Mouse (Mus musculus) C2C12 (cell line): ENCODE measurements at regions not wholly inside any gene's neighbourhood (a gene's known extent, or its start where the extent isn't known, plus 50 kb on each side); places are given as distances from the start of the nearest gene placed in this dataset.

Experiments used
- H3K27me3 ChIP-seq: one replicate; pipeline ENCODE4 v1.6.1; 2011; ENCODE audit not compliant: control insufficient read depth, insufficient read depth, insufficient read length
- H3K36me3 ChIP-seq: one replicate; pipeline ENCODE4 v1.6.1; 2011; ENCODE audit not compliant: control insufficient read depth, insufficient read depth
- H3K4me3 ChIP-seq: one replicate; pipeline ENCODE4 v1.5.1; 2011; ENCODE audit warnings: mild to moderate bottlenecking, control low read depth; ENCODE audit not compliant: poor library complexity, insufficient read depth, severe bottlenecking
- H3K79me2 ChIP-seq: one replicate; pipeline ENCODE4 v1.6.1; 2011; ENCODE audit not compliant: control insufficient read depth, insufficient read depth
- H3K79me3 ChIP-seq: one replicate; pipeline ENCODE4 v1.6.1; 2011; ENCODE audit warnings: low read depth, control low read depth
- H3ac ChIP-seq: one replicate; pipeline ENCODE3; 2011; ENCODE audit warnings: low read depth; ENCODE audit not compliant: control insufficient read depth, insufficient read length
- CEBPB ChIP-seq: IDR thresholded peaks from one replicate; pipeline ENCODE4 v1.6.1; 2011; ENCODE audit warnings: low read depth, mild to moderate bottlenecking, control low read depth, moderate library complexity
- CTCF ChIP-seq: IDR thresholded peaks from one replicate; pipeline ENCODE4 v1.5.1; 2011; ENCODE audit not compliant: control insufficient read depth, insufficient read depth, insufficient read length
- FOSL1 ChIP-seq: IDR thresholded peaks from one replicate; pipeline ENCODE4 v1.8.0; 2011; ENCODE audit warnings: mild to moderate bottlenecking, low read length; ENCODE audit not compliant: poor library complexity, insufficient read depth, severe bottlenecking
- MAX ChIP-seq: IDR thresholded peaks from one replicate; pipeline ENCODE4 v1.6.1; 2011; ENCODE audit warnings: mild to moderate bottlenecking, control low read depth
- MYOD1 ChIP-seq: IDR thresholded peaks from one replicate; pipeline ENCODE4 v1.6.1; 2011; ENCODE audit warnings: low read depth; ENCODE audit not compliant: control insufficient read depth, insufficient read length
- MYOG ChIP-seq: IDR thresholded peaks from one replicate; pipeline ENCODE4 v1.6.1; 2011; ENCODE audit not compliant: control insufficient read depth, insufficient read length; ENCODE audit errors: extremely low read depth
- USF1 ChIP-seq: IDR thresholded peaks from one replicate; pipeline ENCODE4 v1.6.1; 2011; ENCODE audit warnings: low read depth, mild to moderate bottlenecking, control low read depth, moderate library complexity

GRCm38 (mm10) chr3:151305402-151305801, 132.3 kb upstream of the Adgrl4 start:
- Histone ChIP-seq H3K79me3 (no peaks in the 10 kb centered on the region), H3K79me2 (no peaks in the 10 kb centered on the region), H3K27me3 (no peaks in the 10 kb centered on the region), H3K4me3 (no peak overlapping the region), H3K36me3 (no peaks in the 10 kb centered on the region), H3ac (no peak overlapping the region)
- TF ChIP-seq MAX (no peak), CEBPB (no peak), MYOG (no peak), USF1 (no peak), FOSL1 (no peak), CTCF (no peak), MYOD1 (no peak)

GRCm38 (mm10) chr3:151307975-151308374, 129.7 kb upstream of the Adgrl4 start:
- Histone ChIP-seq H3ac (no peak overlapping the region), H3K79me2 (no peaks in the 10 kb centered on the region), H3K79me3 (no peaks in the 10 kb centered on the region), H3K36me3 (no peaks in the 10 kb centered on the region), H3K4me3 (no peak overlapping the region), H3K27me3 (no peaks in the 10 kb centered on the region)
- no peak for TF ChIP-seq USF1
- no peak for TF ChIP-seq MAX
- no peak for TF ChIP-seq MYOG
- TF ChIP-seq MYOD1, result no peak
- TF ChIP-seq CEBPB, result no peak
- TF ChIP-seq CTCF, result no peak
- no peak for TF ChIP-seq FOSL1

GRCm38 (mm10) chr3:151323835-151324234, 113.9 kb upstream of the Adgrl4 start:
- Histone ChIP-seq H3K36me3 (no peaks in the 10 kb centered on the region), H3K4me3 (no peak overlapping the region), H3K79me2 (no peaks in the 10 kb centered on the region), H3K27me3 (no peaks in the 10 kb centered on the region), H3K79me3 (no peaks in the 10 kb centered on the region), H3ac (no peak overlapping the region)
- TF ChIP-seq CEBPB (no peak), MYOD1 (no peak), MYOG (no peak), MAX (no peak)

- TF ChIP-seq FOSL1 (no peak), CEBPB (no peak), CTCF (no peak), MAX (no peak), MYOD1 (no peak), MYOG (no peak), USF1 (no peak)
- no peaks in the 10 kb centered on the region for H3K27me3 ChIP-seq
- H3K4me3 ChIP-seq, result no peak overlapping the region
- H3K36me3 ChIP-seq, result no peaks in the 10 kb centered on the region
- no peaks in the 10 kb centered on the region for H3K79me3 ChIP-seq
- H3ac ChIP-seq, result no peak overlapping the region
- H3K79me2 ChIP-seq, result no peaks in the 10 kb centered on the region
Measured at GRCm38 (mm10) chr3:151329801-151330200, 107.9 kb upstream of the Adgrl4 start.

- no peaks in the 10 kb centered on the region for H3K79me2 ChIP-seq
- no peaks in the 10 kb centered on the region for H3K79me3 ChIP-seq
- H3K36me3 ChIP-seq, result no peaks in the 10 kb centered on the region
- H3K27me3 ChIP-seq, result no peaks in the 10 kb centered on the region
- H3ac ChIP-seq, result no peak overlapping the region
- TF ChIP-seq USF1, result no peak
- no peak for TF ChIP-seq MAX
- no peak for TF ChIP-seq CEBPB
- TF ChIP-seq FOSL1, result no peak
- no peak for TF ChIP-seq MYOG
- TF ChIP-seq MYOD1, result no peak
- TF ChIP-seq CTCF, result no peak
- no peak overlapping the region for H3K4me3 ChIP-seq
Measured at GRCm38 (mm10) chr3:151331906-151332305, 105.8 kb upstream of the Adgrl4 start.

GRCm38 (mm10) chr3:151332317-151332687, 105.4 kb upstream of the Adgrl4 start:
- H3K79me3 ChIP-seq, result no peaks in the 10 kb centered on the region
- no peaks in the 10 kb centered on the region for H3K79me2 ChIP-seq
- no peaks in the 10 kb centered on the region for H3K27me3 ChIP-seq

More at GRCm38 (mm10) chr3:151332317-151332687, 105.4 kb upstream of the Adgrl4 start:
- no peak overlapping the region for H3ac ChIP-seq
- no peak for TF ChIP-seq MYOG
- no peak for TF ChIP-seq USF1
- no peak for TF ChIP-seq CTCF
- no peak for TF ChIP-seq CEBPB
- TF ChIP-seq MYOD1, result no peak
- TF ChIP-seq MAX, result no peak
- TF ChIP-seq FOSL1, result no peak
- H3K36me3 ChIP-seq, result no peaks in the 10 kb centered on the region
- no peak overlapping the region for H3K4me3 ChIP-seq
